Mouse (Mus musculus): ENCODE measurements at regions not wholly inside any gene's neighbourhood (a gene's known extent, or its start where the extent isn't known, plus 50 kb on each side); places are given as distances from the start of the nearest gene placed in this dataset.

DNA sequence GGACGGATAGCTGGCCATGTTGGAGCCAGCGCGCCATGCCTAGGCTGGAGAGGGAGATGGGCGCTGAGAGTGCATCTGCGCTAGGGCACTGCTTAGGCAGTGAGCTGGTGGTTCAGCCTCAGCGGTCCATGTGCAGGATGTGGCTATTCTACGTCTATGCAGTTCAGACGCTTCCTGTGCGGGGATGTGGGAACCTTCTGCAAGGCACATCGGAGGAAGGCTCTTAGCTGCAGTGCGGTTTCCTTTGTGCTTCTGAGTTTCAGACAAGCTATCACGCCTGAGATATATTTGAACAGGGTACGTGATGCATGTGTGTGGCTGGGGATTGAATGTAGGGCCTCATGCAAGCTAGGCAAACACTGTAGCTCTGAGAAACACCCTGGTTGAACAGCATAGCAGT is 54.4 kb upstream of the Lrpprc start:
- Histone ChIP-seq H3K4me2 (ENCODE audit: low read depth, low read length) (no peak overlapping the region), H3K9ac (ENCODE audit: low read length) (no peak overlapping the region), H3K36me3 (ENCODE audit: control insufficient read depth, insufficient read depth, low read length) (no peaks in the 10 kb centered on the region), H3K27me3 (ENCODE audit: control insufficient read depth, insufficient read depth, low read length) (no peaks in the 10 kb centered on the region; the same call in 1 of the 2 replicates), H3K4me3 (replicated peaks; ENCODE audit: low read length) (no peak overlapping the region), H3K27ac (ENCODE audit: low read length) (no peak overlapping the region), H3K9me3 (replicated peaks; ENCODE audit: control insufficient read depth, low read length) (no peaks in the 10 kb centered on the region), H3K4me1 (ENCODE audit: control insufficient read depth, insufficient read depth, low read length) (no peaks in the 10 kb centered on the region)
- 70% methylated on average over 13 of the region's 13 CpGs for WGBS
- ATAC-seq (ENCODE audit: insufficient read depth, low FRiP score), result no peak

- no peaks in the 10 kb centered on the region; the same call in 1 of the 2 replicates for H3K27me3 ChIP-seq (ENCODE audit: control insufficient read depth, insufficient read depth, low read length)
- no peaks in the 10 kb centered on the region for H3K4me1 ChIP-seq (ENCODE audit: control insufficient read depth, insufficient read depth, low read length)
- no peaks in the 10 kb centered on the region for H3K9me3 ChIP-seq (replicated peaks; ENCODE audit: control insufficient read depth, low read length)
- H3K9ac ChIP-seq (ENCODE audit: low read length), result no peak overlapping the region
- 86% methylated on average over 9 of the region's 9 CpGs for WGBS
- H3K27ac ChIP-seq (ENCODE audit: low read length), result no peak overlapping the region
- no peak overlapping the region for H3K4me3 ChIP-seq (replicated peaks; ENCODE audit: low read length)
- no peak overlapping the region for H3K4me2 ChIP-seq (ENCODE audit: low read depth, low read length)
- no peaks in the 10 kb centered on the region for H3K36me3 ChIP-seq (ENCODE audit: control insufficient read depth, insufficient read depth, low read length)
- ATAC-seq (ENCODE audit: insufficient read depth, low FRiP score), result no peak
Observed at GRCm38 (mm10) chr17:84846141-84846540, 55.6 kb upstream of the Lrpprc start.

DNA sequence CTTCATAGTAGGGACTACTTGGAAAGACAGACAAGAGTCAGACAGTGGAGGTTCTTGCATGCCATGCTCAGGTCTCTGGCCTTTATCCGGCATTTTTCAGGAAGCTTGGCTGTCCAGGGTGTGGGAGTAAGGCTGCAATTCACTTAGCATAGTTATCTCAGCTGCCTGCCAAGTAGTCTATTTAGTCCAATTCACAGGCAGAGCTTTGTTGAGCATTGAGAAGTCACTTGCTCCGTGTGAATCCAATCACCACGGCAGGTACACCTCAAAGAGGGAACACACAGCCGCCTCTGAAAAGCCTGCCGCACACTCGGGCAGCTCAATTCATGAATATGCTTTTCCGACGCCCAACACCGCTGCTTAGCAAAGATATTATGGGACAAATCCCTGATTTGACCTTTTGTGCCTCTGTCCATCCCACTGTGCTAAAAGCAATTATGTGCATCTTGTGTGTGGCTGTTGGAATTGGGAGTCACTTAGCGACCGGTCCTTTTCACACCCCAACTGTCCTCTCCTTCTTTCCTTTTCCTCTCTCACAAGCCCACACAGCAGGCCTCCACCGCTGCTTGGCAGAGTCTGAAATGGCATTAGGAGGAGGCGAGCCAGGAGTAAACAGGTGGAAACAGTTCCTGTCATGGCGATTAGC is 57.9 kb upstream of the Lrpprc start:
- H3K9ac ChIP-seq (ENCODE audit: low read length), result no peak overlapping the region
- 51% methylated on average over 14 of the region's 14 CpGs for WGBS
- H3K36me3 ChIP-seq (ENCODE audit: control insufficient read depth, insufficient read depth, low read length), result no peaks in the 10 kb centered on the region
- no peaks in the 10 kb centered on the region for H3K9me3 ChIP-seq (replicated peaks; ENCODE audit: control insufficient read depth, low read length)
- no peaks in the 10 kb centered on the region; the same call in 1 of the 2 replicates for H3K27me3 ChIP-seq (ENCODE audit: control insufficient read depth, insufficient read depth, low read length)
- H3K4me1 ChIP-seq (ENCODE audit: control insufficient read depth, insufficient read depth, low read length), result no peaks in the 10 kb centered on the region
- no peak for ATAC-seq (ENCODE audit: insufficient read depth, low FRiP score)
- H3K4me3 ChIP-seq (replicated peaks; ENCODE audit: low read length), result no peak overlapping the region
- H3K4me2 ChIP-seq (ENCODE audit: low read depth, low read length), result no peak overlapping the region
- no peak overlapping the region for H3K27ac ChIP-seq (ENCODE audit: low read length)

DNA sequence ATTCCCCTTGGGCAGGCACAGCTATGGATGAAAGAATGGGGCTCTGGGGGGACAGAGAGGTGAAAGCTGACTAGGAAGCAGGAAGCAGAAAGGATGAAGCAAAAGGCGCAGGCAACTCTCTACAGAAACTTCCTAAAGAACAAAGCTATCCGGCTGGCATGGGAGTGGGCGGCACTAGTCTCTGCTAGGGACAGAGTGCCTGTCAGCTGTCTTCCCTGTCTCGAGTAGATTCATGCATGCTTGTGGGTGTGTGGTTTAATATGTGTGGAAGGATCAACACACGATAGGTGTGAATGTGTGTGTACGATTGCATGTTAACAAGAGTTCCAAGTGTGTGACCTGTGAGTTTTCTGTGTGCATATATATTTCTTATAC is 58.4 kb upstream of the Lrpprc start:
- H3K36me3 ChIP-seq (ENCODE audit: control insufficient read depth, insufficient read depth, low read length), result no peaks in the 10 kb centered on the region
- no peak overlapping the region for H3K4me3 ChIP-seq (replicated peaks; ENCODE audit: low read length)
- no peaks in the 10 kb centered on the region; the same call in 1 of the 2 replicates for H3K27me3 ChIP-seq (ENCODE audit: control insufficient read depth, insufficient read depth, low read length)
- no peak overlapping the region for H3K9ac ChIP-seq (ENCODE audit: low read length)
- no peak overlapping the region for H3K4me2 ChIP-seq (ENCODE audit: low read depth, low read length)
- 60% methylated on average over 6 of the region's 6 CpGs for WGBS
- no peaks in the 10 kb centered on the region for H3K9me3 ChIP-seq (replicated peaks; ENCODE audit: control insufficient read depth, low read length)
- H3K4me1 ChIP-seq (ENCODE audit: control insufficient read depth, insufficient read depth, low read length), result no peaks in the 10 kb centered on the region
- H3K27ac ChIP-seq (ENCODE audit: low read length), result no peak overlapping the region
- no peak for ATAC-seq (ENCODE audit: insufficient read depth, low FRiP score)

- Histone ChIP-seq H3K4me2 (ENCODE audit: low read depth, low read length) (no peak overlapping the region), H3K9me3 (replicated peaks; ENCODE audit: control insufficient read depth, low read length) (no peaks in the 10 kb centered on the region), H3K4me3 (replicated peaks; ENCODE audit: low read length) (no peak overlapping the region), H3K27me3 (ENCODE audit: control insufficient read depth, insufficient read depth, low read length) (no peaks in the 10 kb centered on the region; the same call in 1 of the 2 replicates), H3K27ac (ENCODE audit: low read length) (no peak overlapping the region), H3K36me3 (ENCODE audit: control insufficient read depth, insufficient read depth, low read length) (no peaks in the 10 kb centered on the region), H3K9ac (ENCODE audit: low read length) (no peak overlapping the region), H3K4me1 (ENCODE audit: control insufficient read depth, insufficient read depth, low read length) (no peaks in the 10 kb centered on the region)
- no peak for ATAC-seq (ENCODE audit: insufficient read depth, low FRiP score)
- WGBS, result 67% methylated on average over 5 of the region's 5 CpGs
Observed at GRCm38 (mm10) chr17:84850464-84850863, 59.9 kb upstream of the Lrpprc start.

GRCm38 (mm10) chr17:84850893-84851292 is 60.3 kb upstream of the Lrpprc start:
- Histone ChIP-seq H3K36me3 (ENCODE audit: control insufficient read depth, insufficient read depth, low read length) (no peaks in the 10 kb centered on the region), H3K4me1 (ENCODE audit: control insufficient read depth, insufficient read depth, low read length) (no peaks in the 10 kb centered on the region), H3K4me3 (replicated peaks; ENCODE audit: low read length) (no peak overlapping the region), H3K27me3 (ENCODE audit: control insufficient read depth, insufficient read depth, low read length) (no peaks in the 10 kb centered on the region; the same call in 1 of the 2 replicates), H3K4me2 (ENCODE audit: low read depth, low read length) (no peak overlapping the region), H3K9ac (ENCODE audit: low read length) (no peak overlapping the region), H3K27ac (ENCODE audit: low read length) (no peak overlapping the region), H3K9me3 (replicated peaks; ENCODE audit: control insufficient read depth, low read length) (no peaks in the 10 kb centered on the region)
- 72% methylated on average over 5 of the region's 5 CpGs for WGBS
- ATAC-seq (ENCODE audit: insufficient read depth, low FRiP score), result no peak

- WGBS, result 74% methylated on average over 6 of the region's 6 CpGs
- Histone ChIP-seq H3K27me3 (ENCODE audit: control insufficient read depth, insufficient read depth, low read length) (no peaks in the 10 kb centered on the region), H3K4me2 (ENCODE audit: low read depth, low read length) (no peak overlapping the region), H3K36me3 (ENCODE audit: control insufficient read depth, insufficient read depth, low read length) (no peaks in the 10 kb centered on the region), H3K27ac (ENCODE audit: low read length) (no peak overlapping the region), H3K9ac (ENCODE audit: low read length) (no peak overlapping the region), H3K9me3 (replicated peaks; ENCODE audit: control insufficient read depth, low read length) (no peaks in the 10 kb centered on the region), H3K4me3 (replicated peaks; ENCODE audit: low read length) (no peak overlapping the region), H3K4me1 (ENCODE audit: control insufficient read depth, insufficient read depth, low read length) (no peaks in the 10 kb centered on the region)
- ATAC-seq (ENCODE audit: insufficient read depth, low FRiP score), result no peak
Observed at GRCm38 (mm10) chr17:84856971-84857370, 66.4 kb upstream of the Lrpprc start.

- H3K9me3 ChIP-seq (replicated peaks; ENCODE audit: control insufficient read depth, low read length), result no peaks in the 10 kb centered on the region
- H3K27me3 ChIP-seq (ENCODE audit: control insufficient read depth, insufficient read depth, low read length), result no peaks in the 10 kb centered on the region
- no peak overlapping the region for H3K27ac ChIP-seq (ENCODE audit: low read length)
- H3K9ac ChIP-seq (ENCODE audit: low read length), result no peak overlapping the region
- no peak overlapping the region for H3K4me2 ChIP-seq (ENCODE audit: low read depth, low read length)
- ATAC-seq (ENCODE audit: insufficient read depth, low FRiP score), result no peak
- 33% methylated on average over 4 of the region's 4 CpGs for WGBS
- no peaks in the 10 kb centered on the region for H3K36me3 ChIP-seq (ENCODE audit: control insufficient read depth, insufficient read depth, low read length)
- no peaks in the 10 kb centered on the region for H3K4me1 ChIP-seq (ENCODE audit: control insufficient read depth, insufficient read depth, low read length)
- H3K4me3 ChIP-seq (replicated peaks; ENCODE audit: low read length), result no peak overlapping the region
Observed at GRCm38 (mm10) chr17:84858830-84859229, 68.2 kb upstream of the Lrpprc start.

DNA sequence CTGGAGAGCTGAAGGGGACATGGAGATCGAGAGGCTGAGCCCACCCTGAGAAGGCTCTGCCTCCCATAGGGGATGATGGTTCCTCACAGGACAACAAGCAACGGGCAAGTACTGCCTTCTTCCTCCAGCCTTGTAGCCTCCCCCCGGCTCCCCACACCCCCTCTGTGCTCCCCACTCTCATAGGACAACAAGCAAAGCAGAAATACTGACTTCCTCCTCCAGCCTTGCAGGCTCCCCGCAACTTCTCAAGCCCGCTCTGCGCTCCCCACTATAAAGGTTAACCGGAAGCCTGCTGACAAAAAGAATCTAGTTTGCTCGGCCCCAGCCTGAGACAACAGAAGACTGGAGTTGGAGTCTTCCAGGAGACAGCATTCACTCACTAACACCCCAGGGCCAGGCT is 69.3 kb upstream of the Lrpprc start:
- Histone ChIP-seq H3K27me3 (ENCODE audit: control insufficient read depth, insufficient read depth, low read length) (no peaks in the 10 kb centered on the region), H3K4me3 (replicated peaks; ENCODE audit: low read length) (no peak overlapping the region), H3K9me3 (replicated peaks; ENCODE audit: control insufficient read depth, low read length) (no peaks in the 10 kb centered on the region), H3K4me2 (ENCODE audit: low read depth, low read length) (no peak overlapping the region), H3K36me3 (ENCODE audit: control insufficient read depth, insufficient read depth, low read length) (no peaks in the 10 kb centered on the region), H3K9ac (ENCODE audit: low read length) (no peak overlapping the region), H3K27ac (ENCODE audit: low read length) (no peak overlapping the region), H3K4me1 (ENCODE audit: control insufficient read depth, insufficient read depth, low read length) (no peaks in the 10 kb centered on the region)
- no peak for ATAC-seq (ENCODE audit: insufficient read depth, low FRiP score)
- 67% methylated on average over 8 of the region's 8 CpGs for WGBS
